8 mouse cellular contexts compared by ENCODE assay signal in genomic region chr7:120201771-120202170, GRCm38 (mm10). TPM values are rescaled to one million over a fixed set of nuclear protein-coding genes. Genes with fewer than 3 reads are reported as not detected.
DNase-seq lines count a peak whose midpoint lies in the region; ATAC-seq and TF ChIP-seq lines count a peak whose summit lies in the region.

Gene Crym, minus strand, starts transcription at chr7:120202111.

- H3K4me3 ChIP-seq in layer of hippocampus, adult 2 months, result peak within 1 kb of the TSS; percentile 67
- H3K4me3 ChIP-seq in embryonic facial prominence, embryonic 15.5 days (replicated peaks), result peak within 1 kb of the TSS; percentile 35
- H3K4me3 ChIP-seq in midbrain, embryonic 10.5 days, result peak within 1 kb of the TSS; percentile 43
- no peak within 1 kb of the TSS for H3K4me3 ChIP-seq in cerebellum, adult 2 months (replicated peaks; ENCODE audit: insufficient read depth, low read depth, low read length)

- no peaks in the 10 kb centered on the region for H3K9me3 ChIP-seq in embryonic facial prominence, embryonic 15.5 days (replicated peaks)
- H3K9me3 ChIP-seq in midbrain, embryonic 10.5 days (replicated peaks), result no peaks in the 10 kb centered on the region

- WGBS in embryonic facial prominence, embryonic 15.5 days, result 1% methylated on average over 26 of the region's 26 CpGs
- WGBS in midbrain, embryonic 10.5 days, result 4% methylated on average over 26 of the region's 26 CpGs
- WGBS in cerebellum, adult 2 months, result 4% methylated on average over 26 of the region's 26 CpGs

- no peak for TF ChIP-seq CTCF in layer of hippocampus, adult 2 months (conservative IDR thresholded peaks at IDR 0.05)
- no peak for TF ChIP-seq CTCF in cerebellum, adult 2 months (IDR thresholded peaks at IDR 0.05; ENCODE audit: borderline replicate concordance, insufficient read depth, low read depth, low read length)

- H3K4me1 ChIP-seq in embryonic facial prominence, embryonic 15.5 days, result peaks cover 9% of the 10 kb centered on the region; the same call in 1 of the 2 replicates
- H3K4me1 ChIP-seq in midbrain, embryonic 10.5 days, result peaks cover 13% of the 10 kb centered on the region
- no peaks in the 10 kb centered on the region for H3K4me1 ChIP-seq in cerebellum, adult 2 months (ENCODE audit: control insufficient read depth, insufficient read depth, low read length)

- H3K27me3 ChIP-seq in embryonic facial prominence, embryonic 15.5 days, result peaks cover 20% of the 10 kb centered on the region
- H3K27me3 ChIP-seq in midbrain, embryonic 10.5 days (ENCODE audit: low read depth, poor library complexity, severe bottlenecking), result peaks cover 42% of the 10 kb centered on the region
- no peaks in the 10 kb centered on the region for H3K27me3 ChIP-seq in cerebellum, adult 2 months (ENCODE audit: control insufficient read depth, insufficient read depth, low read length)

- peak in 1 of 2 experiments; percentile 57 for DNase-seq in layer of hippocampus, adult 2 months (ENCODE audit: low spot score in 2 of 2)
- DNase-seq in layer of hippocampus, adult 11-12 months (ENCODE audit: low spot score), result no peak
- peak; percentile 21 to 43 for DNase-seq in kidney, postnatal 4 days
- peak; percentile 25 for DNase-seq in midbrain, embryonic 10.5 days (ENCODE audit: low spot score)
- no peak for DNase-seq in adrenal gland, postnatal 14 days
- DNase-seq in cerebellum, adult 11 months, result no peak
- DNase-seq in cerebellum, adult 2 months, result no peak

- TF ChIP-seq POLR2A in cerebellum, adult 2 months (IDR thresholded peaks at IDR 0.05; ENCODE audit: borderline replicate concordance, insufficient read depth, low read length), result no peak

- 0 out of 2 replicates have a peak, but pooled peaks have one; percentile 35 for ATAC-seq in embryonic facial prominence, embryonic 15.5 days (ENCODE audit: insufficient number of reproducible peaks, low FRiP score, low TSS enrichment, low read depth)

- H3K9ac ChIP-seq in embryonic facial prominence, embryonic 15.5 days, result no peak within 1 kb of the TSS

- no peaks in the 10 kb centered on the region for H3K36me3 ChIP-seq in embryonic facial prominence, embryonic 15.5 days
- no peaks in the 10 kb centered on the region for H3K36me3 ChIP-seq in midbrain, embryonic 10.5 days

- H3K4me2 ChIP-seq in embryonic facial prominence, embryonic 15.5 days (replicated peaks), result peak within 1 kb of the TSS; percentile 53

- peak within 1 kb of the TSS; percentile 92 for H3K27ac ChIP-seq in layer of hippocampus, adult 2 months
- H3K27ac ChIP-seq in embryonic facial prominence, embryonic 15.5 days (replicated peaks), result no peak within 1 kb of the TSS
- H3K27ac ChIP-seq in midbrain, embryonic 10.5 days (replicated peaks), result no peak within 1 kb of the TSS; the same call in 1 of the 2 replicates
- H3K27ac ChIP-seq in cerebellum, adult 2 months (ENCODE audit: insufficient read depth, low read length), result no peak within 1 kb of the TSS

RNA-seq across cellular contexts. Expression of gene Crym, which starts in this region (rescaled TPM):
- total RNA-seq in layer of hippocampus, adult 2 months (2021), result 100 to 1,000 TPM; 235 to 270 TPM
- 36.9 and 38.1 TPM in 2 replicates for polyA plus RNA-seq in embryonic facial prominence, embryonic 15.5 days (2015; fragmentation: Nextera tagmentation; extraction: Ambion mirVana)
- polyA plus RNA-seq in midbrain, embryonic 10.5 days (2016; fragmentation: Nextera tagmentation; extraction: Ambion mirVana), result 35.5 and 40.2 TPM in 2 replicates
- total RNA-seq in adrenal gland, postnatal 14 days (2021), result 1.9 and 3.1 TPM in 2 replicates
- polyA plus RNA-seq in cerebellum, adult 2 months (2012; rRNA removed), result 0.11 and 0.22 TPM in 2 replicates

Comparison
In these comparisons a context has a peak if more than half of its experiments do, and no peak if none do; other contexts are left out.
1. RNA of gene Crym (total RNA-seq): 235 to 270 TPM in layer of hippocampus, adult 2 months; 1.9 to 3.1 TPM in adrenal gland, postnatal 14 days; every median in the first group is over 10 times any median in the second.
2. RNA of gene Crym (polyA plus RNA-seq): 35.5 to 40.2 TPM in midbrain, embryonic 10.5 days and 36.9 to 38.1 TPM in embryonic facial prominence, embryonic 15.5 days; 0.11 to 0.22 TPM in cerebellum, adult 2 months; every median in the first group is over 10 times any median in the second.
3. DNase-seq: peak in kidney, postnatal 4 days (2 of 2) and midbrain, embryonic 10.5 days (single experiment); none in layer of hippocampus, adult 11-12 months (single experiment), adrenal gland, postnatal 14 days (single experiment), cerebellum, adult 11 months (single experiment) and cerebellum, adult 2 months (0 of 2).